Mouse (Mus musculus) kidney, embryonic 15.5 days (tissue): ENCODE results near the gene Mars. TPM values are rescaled to one million over a fixed set of nuclear protein-coding genes. Genes with fewer than 3 reads are reported as not detected.

ENCODE experiments used
- ATAC-seq: fragments of 200-750 bp; cut with Nextera tagmentation; replicated peaks from 2 replicates; pipeline ENCODE4 v1.8.0; 2017; ENCODE audit warnings: moderate TSS enrichment; ENCODE audit not compliant: low FRiP score
- H3K27ac ChIP-seq: fragments of 300-500 bp; sonication (generic); 2 replicates; pipeline ENCODE4 v1.5.1; 2015; ENCODE audit warnings: mild to moderate bottlenecking, inconsistent platforms
- H3K27me3 ChIP-seq: fragments of 300-500 bp; sonication (generic); 2 replicates; pipeline ENCODE4 v1.6.1; 2015; ENCODE audit warnings: inconsistent platforms
- H3K36me3 ChIP-seq: fragments of 300-500 bp; sonication (generic); 2 replicates; pipeline ENCODE4 v1.6.1; 2015; ENCODE audit warnings: inconsistent platforms
- H3K4me1 ChIP-seq: fragments of 300-500 bp; sonication (generic); 2 replicates; pipeline ENCODE4 v1.6.1; 2015; ENCODE audit warnings: inconsistent platforms
- H3K4me2 ChIP-seq: fragments of 300-500 bp; sonication (generic); 2 replicates; pipeline ENCODE4 v1.6.1; 2015; ENCODE audit warnings: moderate library complexity, mild to moderate bottlenecking, inconsistent platforms
- H3K4me3 ChIP-seq: fragments of 300-500 bp; sonication (generic); replicated peaks from 2 replicates; pipeline ENCODE4 v1.5.1; 2015; ENCODE audit warnings: mild to moderate bottlenecking, inconsistent platforms
- H3K9ac ChIP-seq: fragments of 300-500 bp; sonication (generic); 2 replicates; pipeline ENCODE4 v1.6.1; 2015; ENCODE audit warnings: mild to moderate bottlenecking, inconsistent platforms
- H3K9me3 ChIP-seq: fragments of 300-500 bp; sonication (generic); replicated peaks from 2 replicates; pipeline ENCODE4 v1.6.1; 2016; ENCODE audit warnings: inconsistent platforms
- WGBS: fragments of 180-500 bp; shearing (Covaris S2); methylation state at CpG from one replicate; pipeline ENCODE4 v1.1.7; 2015; ENCODE audit warnings: mixed read lengths; 5-methylcytosine and 5-hydroxymethylcytosine counted together
- polyA plus RNA-seq: library from polyadenylated mRNA; unstranded; fragments of >200 nt; fragmentation: Nextera tagmentation; extraction: Ambion mirVana; gene quantifications from 2 replicates; pipeline ENCODE4 v1.2.1, GENCODE M21; 2015

Gene Mars
- polyA plus RNA-seq, 1 experiment from 2014 or later: 120 TPM

DNA sequence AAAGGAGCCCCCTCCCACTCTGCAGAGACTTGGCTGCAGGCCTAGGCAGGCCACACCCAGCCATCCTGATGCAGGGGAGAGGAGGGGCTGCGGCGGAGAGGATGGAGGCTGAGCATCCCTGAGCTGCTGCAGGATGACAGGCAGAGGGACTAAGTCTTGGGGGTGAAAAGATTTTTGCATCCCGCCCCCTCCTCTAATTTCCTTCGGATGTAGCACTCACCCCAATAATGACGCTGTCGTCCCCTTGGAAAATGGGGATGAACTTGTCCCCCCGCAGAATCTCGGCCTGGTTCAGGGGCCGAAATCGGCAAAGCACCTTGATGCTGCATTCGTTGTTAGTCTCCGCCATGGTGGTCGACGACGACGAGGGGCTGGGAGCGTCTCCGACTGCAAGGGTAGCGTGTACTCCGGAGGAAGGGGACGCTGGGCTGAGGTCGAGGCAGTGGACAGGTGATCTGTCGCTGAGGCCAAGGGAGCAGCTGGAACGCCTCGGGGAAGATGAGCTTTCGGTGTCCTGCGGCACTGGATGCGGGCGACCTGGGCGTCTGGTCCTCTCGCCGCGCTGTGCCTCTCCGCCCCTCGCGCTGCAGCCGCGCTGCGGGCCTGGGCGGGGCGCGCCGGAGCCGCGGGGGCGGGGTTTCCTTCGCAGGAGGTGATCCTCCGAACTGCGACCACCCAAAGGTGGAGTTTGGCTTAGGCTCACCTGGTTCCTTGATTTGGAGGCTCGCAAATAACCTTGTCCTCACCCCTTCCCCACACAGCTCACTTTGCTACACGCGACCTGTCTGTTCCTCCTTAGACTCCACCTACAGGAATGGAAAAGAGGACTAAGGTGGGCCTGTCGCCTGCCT is 48.8 kb downstream of the Mars start, which contains the start of gene Kif5a:
Gene Kif5a, minus strand, starts transcription at position 801 of the 851 bp plus-strand sequence.
- H3K9me3 ChIP-seq: no peaks in the 10 kb centered on the region
- ATAC-seq: no peak
- H3K27ac ChIP-seq: no peak within 1 kb of the TSS
- under 1% methylated on average over 53 of the region's 53 CpGs for WGBS
- H3K27me3 ChIP-seq: peaks cover 46% of the 10 kb centered on the region
- peak within 1 kb of the TSS; percentile 89 for H3K4me2 ChIP-seq
- no peaks in the 10 kb centered on the region for H3K36me3 ChIP-seq
- peaks cover 21% of the 10 kb centered on the region for H3K4me1 ChIP-seq
- peak within 1 kb of the TSS; percentile 48 for H3K4me3 ChIP-seq
- peak within 1 kb of the TSS; percentile 43; the same call in 1 of the 2 replicates for H3K9ac ChIP-seq

DNA sequence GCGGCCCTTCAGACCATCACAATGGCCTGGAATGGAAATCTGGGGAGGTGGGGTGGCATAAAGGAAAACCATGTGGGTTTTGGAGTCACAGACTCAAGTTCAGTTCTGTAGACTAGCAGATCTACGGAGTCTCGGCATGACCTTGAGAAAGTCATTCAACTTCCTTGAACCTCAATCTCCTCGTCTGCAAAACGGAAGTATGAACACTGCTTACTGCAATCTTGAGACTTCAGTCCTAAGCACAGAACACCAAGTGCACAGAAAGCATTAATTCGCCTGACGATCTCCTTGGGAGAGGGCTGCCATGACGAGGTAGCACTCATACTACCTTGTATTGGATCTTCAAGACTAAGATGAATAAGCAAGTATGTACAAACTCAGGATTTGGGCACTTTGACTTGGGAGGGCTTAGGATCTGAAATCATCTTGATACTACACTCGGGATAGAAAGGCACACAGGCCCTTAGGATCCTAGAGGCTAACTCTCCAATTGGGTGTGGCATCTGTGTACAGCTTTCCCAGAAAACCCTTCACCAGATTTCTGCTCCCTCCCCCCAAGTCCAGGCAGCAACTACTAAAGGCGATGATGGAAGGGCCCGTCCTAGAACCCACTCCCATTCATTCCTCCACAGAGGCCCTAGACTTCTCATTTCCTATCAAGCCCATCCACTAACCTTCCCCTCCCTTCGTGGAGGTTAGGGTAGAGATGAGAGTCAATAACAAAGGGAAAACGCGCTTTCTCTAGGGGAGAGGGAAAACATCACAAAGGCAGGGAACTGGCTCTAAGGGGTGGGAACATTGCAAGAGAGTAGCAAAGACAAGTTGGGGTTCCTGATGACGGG is 49.7 kb downstream of the Mars start:
- ATAC-seq: no peak
- peaks cover 46% of the 10 kb centered on the region for H3K27me3 ChIP-seq
- H3K9ac ChIP-seq: no peak overlapping the region
- peak overlapping the region; percentile 89 for H3K4me2 ChIP-seq
- no peaks in the 10 kb centered on the region for H3K36me3 ChIP-seq
- H3K4me1 ChIP-seq: peaks cover 14% of the 10 kb centered on the region
- 64% methylated on average over 15 of the region's 15 CpGs for WGBS
- H3K9me3 ChIP-seq: no peaks in the 10 kb centered on the region
- peak overlapping the region; percentile 48 for H3K4me3 ChIP-seq
- no peak overlapping the region for H3K27ac ChIP-seq

DNA sequence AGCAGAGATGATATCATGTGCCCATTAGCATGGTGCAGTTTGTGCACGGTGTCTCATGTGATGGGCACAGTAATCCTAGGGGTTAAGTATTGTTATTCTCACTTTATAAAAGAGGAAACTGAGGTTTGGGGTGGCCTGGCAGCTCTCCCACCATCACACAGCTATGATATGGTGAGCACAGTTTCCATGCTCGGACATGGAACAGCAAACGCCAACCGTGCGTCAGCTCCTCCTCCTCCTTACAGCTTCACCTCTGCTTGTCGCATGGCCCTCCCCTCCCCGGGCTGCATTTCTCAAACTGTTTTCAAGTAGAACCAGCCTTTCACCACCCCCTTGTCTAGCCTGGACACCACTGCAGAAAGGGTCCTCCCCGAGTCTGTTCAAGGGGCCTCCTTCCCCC is 53.1 kb downstream of the Mars start:
- no peak for ATAC-seq
- peaks cover 29% of the 10 kb centered on the region for H3K27me3 ChIP-seq
- no peaks in the 10 kb centered on the region for H3K9me3 ChIP-seq
- 77% methylated on average over 8 of the region's 8 CpGs for WGBS
- H3K4me1 ChIP-seq: peaks cover 11% of the 10 kb centered on the region
- no peaks in the 10 kb centered on the region for H3K36me3 ChIP-seq
- H3K27ac ChIP-seq: no peak overlapping the region
- H3K4me2 ChIP-seq: no peak overlapping the region
- no peak overlapping the region for H3K4me3 ChIP-seq
- no peak overlapping the region for H3K9ac ChIP-seq

DNA sequence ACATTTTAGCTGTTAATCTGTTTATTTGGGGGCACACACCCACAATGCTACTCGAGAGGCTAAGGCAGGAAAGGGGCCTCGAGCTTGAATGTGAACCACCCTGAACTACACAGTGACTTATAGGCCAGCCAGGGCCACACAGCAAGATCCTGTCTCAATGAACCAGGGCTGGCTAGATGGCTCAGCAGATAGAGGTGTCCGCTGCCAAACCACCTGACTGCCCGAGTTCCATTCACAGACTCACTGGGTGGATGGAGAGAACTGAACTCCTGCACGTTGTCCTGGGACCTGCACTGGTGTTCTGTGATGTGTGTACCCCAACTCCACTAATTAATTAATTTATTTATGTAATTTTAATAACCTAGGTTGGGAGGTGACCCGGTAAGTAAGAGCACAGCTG is 53.8 kb downstream of the Mars start:
- H3K27me3 ChIP-seq: peaks cover 22% of the 10 kb centered on the region
- no peak overlapping the region for H3K9ac ChIP-seq
- H3K9me3 ChIP-seq: no peaks in the 10 kb centered on the region
- H3K36me3 ChIP-seq: no peaks in the 10 kb centered on the region
- 76% methylated on average over 6 of the region's 6 CpGs for WGBS
- no peak for ATAC-seq
- no peak overlapping the region for H3K27ac ChIP-seq
- H3K4me2 ChIP-seq: no peak overlapping the region
- H3K4me3 ChIP-seq: no peak overlapping the region
- H3K4me1 ChIP-seq: peaks cover 6% of the 10 kb centered on the region

DNA sequence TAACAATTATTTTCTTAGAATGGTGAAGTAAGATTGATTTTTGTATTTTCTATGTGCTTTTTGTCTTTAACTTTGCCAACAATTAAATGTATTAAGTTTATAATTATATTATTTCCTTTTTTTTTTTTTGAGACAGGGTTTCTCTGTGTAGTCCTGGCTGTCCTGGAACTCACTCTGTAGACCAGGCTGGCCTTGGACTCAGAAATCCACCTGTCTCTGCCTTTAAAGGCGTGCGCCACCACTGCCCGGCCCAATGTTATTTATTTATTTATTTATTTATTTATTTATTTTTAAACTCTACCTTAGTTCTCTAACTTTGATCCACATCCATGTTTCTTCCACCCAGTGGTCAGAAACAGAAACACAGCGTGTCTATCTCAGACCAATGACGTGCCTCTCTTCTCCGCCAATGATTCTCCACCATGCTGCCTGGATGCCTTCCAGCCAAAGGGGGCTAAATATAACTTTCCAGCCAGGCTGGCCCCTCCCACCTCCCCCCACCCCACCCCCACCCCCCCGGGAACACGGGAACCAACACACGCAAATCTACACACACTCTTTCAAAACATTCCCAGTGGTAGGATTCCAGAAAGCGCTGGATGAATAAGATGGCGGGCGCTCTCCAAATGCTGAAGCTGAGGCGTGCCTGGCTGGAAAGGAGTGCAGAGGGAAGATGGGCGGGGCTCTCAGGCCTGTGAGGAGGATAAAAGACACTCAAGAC is 55.8 kb downstream of the Mars start:
- H3K27ac ChIP-seq: no peak overlapping the region
- peak overlapping the region; percentile 34; the same call in 1 of the 2 replicates for H3K4me2 ChIP-seq
- no peaks in the 10 kb centered on the region for H3K4me1 ChIP-seq
- H3K9ac ChIP-seq: no peak overlapping the region
- H3K27me3 ChIP-seq: peaks cover 3% of the 10 kb centered on the region
- H3K4me3 ChIP-seq: no peak overlapping the region
- 25% methylated on average over 14 of the region's 14 CpGs for WGBS
- no peaks in the 10 kb centered on the region for H3K36me3 ChIP-seq
- no peaks in the 10 kb centered on the region for H3K9me3 ChIP-seq
- ATAC-seq: peak; percentile 78

DNA sequence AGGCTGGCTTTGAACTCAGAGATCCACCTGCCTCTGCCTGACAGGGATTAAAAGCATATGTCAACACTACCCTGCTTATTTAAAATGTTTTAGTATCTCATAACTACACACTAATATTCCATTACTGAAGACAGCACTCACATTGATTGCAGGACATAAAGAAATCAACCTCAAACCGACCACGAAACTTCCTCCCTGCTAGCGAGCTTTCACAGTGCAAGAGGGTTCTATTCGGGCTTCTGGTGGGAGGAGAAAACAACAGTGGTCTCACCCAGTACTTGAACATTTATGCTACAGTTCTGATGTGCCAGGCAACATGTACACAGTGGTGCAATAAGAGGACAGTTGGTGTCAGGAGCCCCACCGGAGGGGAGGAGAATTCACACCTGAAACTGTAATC is 60.8 kb downstream of the Mars start:
- no peak overlapping the region for H3K9ac ChIP-seq
- H3K27ac ChIP-seq: no peak overlapping the region
- H3K4me1 ChIP-seq: no peaks in the 10 kb centered on the region
- H3K36me3 ChIP-seq: no peaks in the 10 kb centered on the region
- H3K27me3 ChIP-seq: 0 out of 2 replicates have a peak, but pooled peaks cover 3% of the 10 kb centered on the region
- no peak for ATAC-seq
- 71% methylated on average over 5 of the region's 5 CpGs for WGBS
- H3K9me3 ChIP-seq: no peaks in the 10 kb centered on the region
- H3K4me3 ChIP-seq: no peak overlapping the region
- no peak overlapping the region for H3K4me2 ChIP-seq

Other genes starting within 250 kb of the Mars start
- gene Cdk4, start 248.3 kb downstream of the Mars start, polyA plus RNA-seq: 1,852 and 1,884 TPM in 2 replicates
- gene Tspan31, start 241.5 kb downstream of the Mars start, polyA plus RNA-seq: 185 and 189 TPM in 2 replicates
- 0.04 and 0.42 TPM in 2 replicates for gene Agap2, start 236.5 kb downstream of the Mars start, polyA plus RNA-seq
- 88.1 and 94.0 TPM in 2 replicates for gene Os9, start 190.7 kb downstream of the Mars start, polyA plus RNA-seq
- gene B4galnt1, start 146.6 kb downstream of the Mars start, polyA plus RNA-seq: 7.5 and 7.7 TPM in 2 replicates
- gene Slc26a10, start 131.1 kb downstream of the Mars start, polyA plus RNA-seq: 3.1 and 3.3 TPM in 2 replicates
- 40.6 and 52.6 TPM in 2 replicates for gene Arhgef25, start 121.7 kb downstream of the Mars start, polyA plus RNA-seq
- gene Dtx3, start 116.1 kb downstream of the Mars start, polyA plus RNA-seq: 100 and 129 TPM in 2 replicates
- 41.1 and 43.5 TPM in 2 replicates for gene Pip4k2c, start 100.2 kb downstream of the Mars start, polyA plus RNA-seq
- gene Kif5a, start 48.4 kb downstream of the Mars start, polyA plus RNA-seq: 1.1 and 1.9 TPM in 2 replicates
- 169 and 189 TPM in 2 replicates for gene Dctn2, start 45.4 kb downstream of the Mars start, polyA plus RNA-seq
- gene Mbd6, start 22.8 kb downstream of the Mars start, polyA plus RNA-seq: 15.9 and 16.1 TPM in 2 replicates
- gene Arhgap9, start 10.2 kb upstream of the Mars start, polyA plus RNA-seq: 3.1 and 3.3 TPM in 2 replicates
- gene Gli1, start 30.2 kb upstream of the Mars start, polyA plus RNA-seq: 6.3 and 8.2 TPM in 2 replicates
- not detected in 2 replicates for gene Inhbe, start 42.6 kb upstream of the Mars start, polyA plus RNA-seq
- 0.19 and 0.45 TPM in 2 replicates for gene Inhbc, start 58.6 kb upstream of the Mars start, polyA plus RNA-seq
- gene R3hdm2, start 68.5 kb upstream of the Mars start, polyA plus RNA-seq: 34.7 and 35.9 TPM in 2 replicates
- gene Stac3, start 189.9 kb upstream of the Mars start, polyA plus RNA-seq: 2.4 and 4.2 TPM in 2 replicates
- 51.2 and 72.2 TPM in 2 replicates for gene Ndufa4l2, start 203.2 kb upstream of the Mars start, polyA plus RNA-seq
- 99.8 and 111 TPM in 2 replicates for gene Shmt2, start 210.7 kb upstream of the Mars start, polyA plus RNA-seq
- gene Nxph4, start 222.8 kb upstream of the Mars start, polyA plus RNA-seq: 1.7 and 3.3 TPM in 2 replicates